Mouse (Mus musculus) gonadal fat pad, adult 2 months (tissue): ENCODE measurements around the gene Lyz2. TPM values are rescaled to one million over a fixed set of nuclear protein-coding genes. Genes with fewer than 3 reads are reported as not detected.
A peak's percentile ranks its signal among the peaks of the same experiment; 100 is the strongest.
"Not testable (repeated sequence)": the region's sequence is repeated elsewhere in the genome, so short reads cannot be mapped to it uniquely, and the experiment has no call there.

ENCODE experiments used
- DNase-seq: peaks from one replicate; pipeline ENCODE4 v3.0.0-alpha.2; 2012; ENCODE audit warnings: low read depth
- polyA plus RNA-seq: library from polyadenylated mRNA; depleted of rRNA; stranded (reverse); fragments of >200 nt; gene quantifications from 2 replicates; pipeline ENCODE4 v1.2.3, GENCODE M21; 2012; rRNA removed

The Lyz2 gene
- polyA plus RNA-seq = 328 and 420 TPM in 2 replicates

DNA sequence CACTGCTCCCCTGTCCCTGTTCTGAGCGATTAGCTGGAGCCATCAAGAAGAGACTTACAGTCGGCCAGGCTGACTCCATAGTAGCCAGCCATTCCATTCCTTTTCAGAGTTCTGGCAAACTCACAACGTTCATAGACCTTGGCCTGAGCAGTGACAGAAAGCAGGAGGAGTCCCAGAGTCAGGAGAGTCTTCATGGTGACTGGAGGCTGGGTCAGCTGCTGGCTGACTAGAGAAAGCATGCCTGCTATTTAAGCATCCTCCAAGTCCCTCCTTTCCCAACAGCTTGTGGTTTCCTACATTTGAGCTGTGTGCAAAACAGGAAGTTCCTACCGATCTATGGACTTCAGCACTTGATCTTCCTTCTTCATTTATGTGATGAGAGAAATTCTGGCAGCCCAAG lies at the start of gene Lyz2:
Gene Lyz2, minus strand, starts transcription at position 273 of the 400 bp plus-strand sequence.
- no peak for DNase-seq

- DNase-seq = no peak
Measured at GRCm38 (mm10) chr10:117330521-117330920, 48.4 kb upstream of the Lyz2 start.

- DNase-seq = no peak
Measured at GRCm38 (mm10) chr10:117323782-117324181, 41.7 kb upstream of the Lyz2 start.

DNA sequence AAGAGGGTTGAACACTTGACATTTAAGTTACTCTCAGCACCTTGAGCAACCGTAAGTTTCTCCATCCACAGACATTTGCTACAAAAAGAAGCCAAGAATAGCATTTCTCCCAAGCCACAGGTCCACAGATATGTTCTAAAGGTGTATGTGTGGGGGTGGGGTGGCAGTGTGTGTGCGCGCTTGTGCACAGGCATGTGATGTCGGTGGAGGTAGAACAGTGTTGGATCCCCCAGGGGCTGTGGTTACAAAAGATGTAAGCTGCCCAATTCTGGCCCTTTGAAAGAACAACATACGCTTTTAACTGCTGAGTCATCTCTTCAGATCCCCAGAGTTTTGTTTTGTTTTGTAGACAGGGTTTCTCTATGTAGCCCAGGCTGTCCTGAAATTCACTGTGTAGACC lies 40.5 kb upstream of the Lyz2 start:
- DNase-seq = no peak

DNA sequence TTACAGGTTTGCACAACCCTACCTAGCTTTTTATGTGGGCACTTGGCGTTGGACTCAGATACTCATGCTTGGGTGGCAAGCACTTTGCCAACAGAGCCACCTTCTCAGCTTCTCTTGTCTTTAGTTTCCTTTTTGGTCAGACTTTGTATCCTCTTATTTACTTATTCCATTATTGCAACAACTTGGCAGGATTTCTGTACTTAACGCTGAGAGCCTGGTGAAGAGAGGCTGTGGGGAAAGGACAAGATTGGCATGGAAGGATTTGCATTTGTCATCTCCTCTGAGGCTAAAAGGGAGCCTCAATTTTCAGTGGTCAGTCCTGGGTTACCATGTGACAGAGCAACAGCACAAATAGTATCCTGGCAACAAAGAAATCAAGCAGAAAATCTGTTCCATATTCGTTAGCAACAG lies 38.5 kb upstream of the Lyz2 start:
- DNase-seq = no peak

GRCm38 (mm10) chr10:117316391-117316790 lies 34.3 kb upstream of the Lyz2 start:
- DNase-seq = no peak

DNA sequence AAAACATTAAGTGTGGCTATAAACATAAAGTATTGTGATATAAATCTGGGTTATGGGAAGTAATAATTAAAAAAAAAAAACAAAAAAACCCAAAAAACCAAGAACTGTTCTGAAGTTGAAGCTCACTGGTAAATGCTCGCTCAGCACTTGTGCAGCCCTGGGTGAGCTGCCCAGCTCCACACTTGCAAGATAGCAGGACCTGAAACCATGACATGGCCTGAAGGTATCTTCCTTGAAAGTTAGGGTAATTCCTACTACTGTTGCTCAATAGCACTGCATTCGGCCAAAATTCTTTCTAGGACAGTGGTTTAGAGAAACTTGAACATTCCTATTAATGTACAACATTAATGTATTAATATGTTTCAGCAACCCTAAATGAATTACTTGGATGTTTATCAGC lies 31.0 kb upstream of the Lyz2 start:
- DNase-seq = no peak

GRCm38 (mm10) chr10:117312168-117312567 lies 30.0 kb upstream of the Lyz2 start:
- DNase-seq = no peak

GRCm38 (mm10) chr10:117304371-117304770 lies 22.2 kb upstream of the Lyz2 start:
- DNase-seq = no peak

GRCm38 (mm10) chr10:117301688-117302087 lies 19.6 kb upstream of the Lyz2 start:
- DNase-seq = peak; percentile 49

- no peak for DNase-seq
Measured at GRCm38 (mm10) chr10:117299901-117300520, 17.9 kb upstream of the Lyz2 start.

GRCm38 (mm10) chr10:117299106-117299505 lies 17.0 kb upstream of the Lyz2 start:
- no peak for DNase-seq

- no peak for DNase-seq
Measured at GRCm38 (mm10) chr10:117298336-117298735, 16.2 kb upstream of the Lyz2 start.

- no peak for DNase-seq
Measured at GRCm38 (mm10) chr10:117292671-117293070, 10.6 kb upstream of the Lyz2 start, which contains the start of gene Lyz1. TSS of gene Lyz1 (minus strand) at chr10:117292868.

- not testable (repeated sequence) for DNase-seq
Measured at GRCm38 (mm10) chr10:117290936-117291335, 8.8 kb upstream of the Lyz2 start.

DNA sequence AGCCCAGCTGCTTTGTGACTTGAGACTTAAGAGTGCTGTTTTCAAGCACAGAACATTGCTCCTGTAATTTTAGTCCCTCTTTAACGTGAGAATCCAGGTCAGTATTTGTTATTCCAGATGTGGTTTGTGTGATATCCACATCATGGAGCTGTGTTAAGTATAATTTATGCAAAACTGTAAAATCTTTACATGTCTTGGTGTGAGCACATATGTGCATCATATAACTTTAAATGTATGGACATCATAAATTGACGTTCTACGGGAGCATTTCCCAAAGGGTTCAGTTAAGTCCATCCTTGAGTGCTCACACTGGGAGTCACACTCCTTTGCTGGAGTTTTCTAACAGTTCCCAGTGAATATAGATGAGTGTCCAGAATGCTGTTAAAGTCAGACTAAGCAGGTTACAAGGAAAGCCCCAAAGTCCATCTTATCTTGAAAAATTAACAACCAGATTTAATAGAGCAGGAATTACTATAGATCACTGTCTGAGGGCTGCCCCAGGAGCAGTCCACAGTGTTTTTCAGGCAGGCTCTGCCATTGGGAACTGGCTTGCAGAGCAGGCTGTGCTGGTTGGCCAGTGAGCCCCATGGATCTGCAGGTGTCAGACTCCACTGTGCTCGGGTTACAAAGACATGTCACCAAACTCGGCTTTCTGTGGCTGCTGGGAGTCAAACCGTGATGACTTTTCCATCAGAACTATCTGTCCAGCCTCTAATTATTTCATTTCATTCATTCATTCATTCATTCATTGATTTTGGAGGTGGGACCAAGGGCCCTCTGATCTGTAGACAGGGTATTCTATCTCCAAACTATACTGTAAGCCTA lies 8.1 kb upstream of the Lyz2 start:
- no peak for DNase-seq

DNA sequence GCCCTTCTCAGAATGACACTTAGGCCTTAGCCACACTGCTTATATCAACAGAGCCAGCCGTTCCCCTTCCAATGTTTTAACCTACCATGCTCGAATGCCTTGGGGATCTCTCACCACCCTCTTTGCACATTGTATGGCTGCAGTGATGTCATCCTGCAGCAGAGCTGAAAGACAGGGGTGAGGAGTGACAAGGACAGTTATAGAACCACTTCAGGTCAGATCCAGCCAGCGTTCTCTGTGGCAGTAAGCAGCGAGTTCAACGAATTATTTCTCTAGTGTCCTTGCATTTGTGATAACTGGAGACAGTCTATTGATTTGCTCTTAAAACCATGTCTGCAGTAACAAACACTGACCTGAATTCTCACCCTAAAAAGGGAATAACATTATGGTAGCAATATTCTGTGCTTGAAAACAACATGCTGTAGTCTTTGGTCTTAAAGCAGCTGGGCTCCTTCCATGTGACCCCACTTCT lies 6.9 kb upstream of the Lyz2 start:
- not testable (repeated sequence) for DNase-seq

DNA sequence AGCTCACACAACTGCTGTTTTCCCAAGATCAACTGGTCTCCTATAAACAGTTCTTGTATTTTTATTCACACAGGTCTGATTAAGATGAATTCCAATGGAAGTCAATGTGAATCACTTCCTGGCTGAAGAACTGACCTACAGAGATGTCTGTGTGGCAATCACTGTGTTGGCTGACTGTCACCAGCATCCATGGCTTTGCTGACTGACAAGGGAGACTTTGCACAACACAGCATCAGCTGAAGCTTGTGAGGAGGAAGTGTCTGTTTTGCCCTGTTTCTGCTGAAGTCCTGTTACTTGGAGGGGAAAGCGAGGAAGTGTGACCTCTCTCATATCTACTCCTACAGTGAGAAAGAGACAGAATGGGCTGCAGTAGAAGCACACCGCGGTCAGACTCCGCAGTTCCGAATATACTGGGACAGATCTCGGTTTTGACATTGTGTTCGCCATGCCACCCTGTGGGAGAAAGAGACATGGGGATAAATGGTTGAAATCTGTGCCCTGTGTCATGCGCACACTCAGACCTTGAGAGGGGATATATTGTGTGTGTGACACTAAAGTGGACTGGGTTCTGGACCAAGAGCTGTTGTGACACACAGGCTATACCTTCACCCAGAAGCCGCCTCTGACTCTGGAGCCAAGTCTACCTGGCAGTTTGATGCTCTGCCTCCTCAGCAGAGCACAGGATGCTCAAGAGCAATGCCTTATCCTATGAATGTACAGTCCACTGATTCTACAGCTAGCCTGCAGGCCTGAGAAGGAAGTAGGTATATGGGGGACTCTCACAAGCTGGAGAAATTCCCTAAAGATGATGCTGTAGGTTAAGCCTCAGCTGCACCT lies 6.3 kb upstream of the Lyz2 start:
- no peak for DNase-seq

DNA sequence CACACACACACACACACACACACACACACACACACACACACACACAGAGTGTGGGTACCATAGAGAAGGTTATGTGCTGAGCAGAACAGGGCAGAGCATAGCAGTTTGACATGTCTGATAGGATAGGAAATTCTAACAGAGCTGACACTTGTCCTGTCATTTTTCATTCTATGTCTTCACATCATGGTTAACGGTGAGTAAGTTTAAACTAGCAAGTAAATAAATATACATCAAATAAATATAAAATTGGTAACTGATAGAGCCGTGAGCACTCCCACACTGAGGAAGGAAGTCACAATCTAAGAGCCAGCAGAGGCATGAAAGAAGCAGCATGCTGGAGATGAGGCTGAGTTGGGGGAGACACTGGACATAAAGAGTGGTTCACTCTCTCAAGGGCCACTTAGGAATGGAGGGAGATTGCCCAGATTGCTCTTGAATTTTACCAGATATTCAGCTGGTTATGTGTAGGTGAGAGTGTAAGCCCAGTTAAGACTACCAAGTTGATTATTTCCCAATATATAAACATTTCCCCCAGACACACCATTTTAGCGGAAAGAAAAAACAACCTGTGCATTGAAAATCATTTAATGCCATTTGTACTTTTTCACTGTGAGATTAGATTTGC lies 5.2 kb upstream of the Lyz2 start:
- DNase-seq = no peak

GRCm38 (mm10) chr10:117286366-117286970 lies 4.3 kb upstream of the Lyz2 start:
- no peak for DNase-seq

DNA sequence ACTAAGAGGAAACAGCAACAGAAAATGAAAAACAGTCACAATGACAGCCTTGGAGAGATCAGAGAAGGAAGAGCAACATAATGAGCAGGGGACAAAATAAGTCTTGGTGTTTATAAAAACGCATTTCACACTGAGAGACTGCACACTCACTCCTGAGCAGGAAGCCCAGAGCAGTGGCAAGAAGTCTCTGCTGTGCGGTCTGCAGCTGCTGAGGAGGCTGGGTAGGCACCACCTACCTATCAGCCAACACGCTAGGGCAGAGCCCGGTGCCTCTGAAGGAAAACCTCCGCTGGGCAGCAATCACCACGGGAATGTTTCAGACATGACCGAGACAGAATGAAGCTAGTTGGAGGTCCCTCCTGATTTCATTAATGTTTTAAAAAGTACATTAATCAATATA lies 3.5 kb upstream of the Lyz2 start:
- DNase-seq = not testable (repeated sequence)
